Mouse (Mus musculus) olfactory bulb, adult 2 months (tissue): ENCODE measurements around the gene Tbcel.

ENCODE experiments used
- CTCF ChIP-seq: fragments of 200-500 bp; IDR thresholded peaks from 2 replicates; pipeline ENCODE4 v1.5.1; 2012; ENCODE audit warnings: low read depth, mild to moderate bottlenecking, low read length, moderate library complexity; ENCODE audit not compliant: insufficient read depth
- POLR2A ChIP-seq: fragments of 200-500 bp; IDR thresholded peaks from 2 replicates; pipeline ENCODE4 v1.6.1; 2012; ENCODE audit warnings: mild to moderate bottlenecking, low read depth, low read length, moderate library complexity; ENCODE audit not compliant: insufficient read depth

GRCm38 (mm10) chr9:42474244-42474643 is 33.4 kb downstream of the Tbcel start:
- TF ChIP-seq CTCF (no peak), POLR2A (no peak)
